Mouse (Mus musculus): ENCODE results near the gene Strada. TPM values are rescaled to one million over a fixed set of nuclear protein-coding genes. Genes with fewer than 3 reads are reported as not detected.

Gene Strada
- polyA plus RNA-seq, 1 experiment: 21.3 TPM

GRCm38 (mm10) chr11:106154091-106154490 is 47.9 kb downstream of the Strada start:
- no peaks in the 10 kb centered on the region for H3K79me3 ChIP-seq (ENCODE audit: low read depth)
- TF ChIP-seq MYOD1 (IDR thresholded peaks at IDR 0.05; ENCODE audit: control insufficient read depth, insufficient read length, low read depth): no peak
- no peaks in the 10 kb centered on the region for H3K79me2 ChIP-seq (ENCODE audit: control insufficient read depth, insufficient read depth)
- H3K36me3 ChIP-seq (ENCODE audit: control insufficient read depth, insufficient read depth): peaks cover 73% of the 10 kb centered on the region
- H3K27me3 ChIP-seq (ENCODE audit: control insufficient read depth, insufficient read depth, insufficient read length): no peaks in the 10 kb centered on the region
- H3ac ChIP-seq (ENCODE audit: control insufficient read depth, insufficient read length, low read depth): no peak overlapping the region
- H3K4me3 ChIP-seq (ENCODE audit: insufficient read depth, poor library complexity, severe bottlenecking): no peak overlapping the region

- no peaks in the 10 kb centered on the region for H3K79me2 ChIP-seq (ENCODE audit: control insufficient read depth, insufficient read depth)
- peaks cover 89% of the 10 kb centered on the region for H3K36me3 ChIP-seq (ENCODE audit: control insufficient read depth, insufficient read depth)
- H3K4me3 ChIP-seq (ENCODE audit: insufficient read depth, poor library complexity, severe bottlenecking): no peak overlapping the region
- no peaks in the 10 kb centered on the region for H3K79me3 ChIP-seq (ENCODE audit: low read depth)
- TF ChIP-seq CEBPB (IDR thresholded peaks at IDR 0.05; ENCODE audit: low read depth) (no peak), MYOG (IDR thresholded peaks at IDR 0.05; ENCODE audit: control insufficient read depth, extremely low read depth, insufficient read length) (no peak), USF1 (IDR thresholded peaks at IDR 0.05; ENCODE audit: low read depth) (no peak), MAX (IDR thresholded peaks at IDR 0.05) (no peak), CTCF (IDR thresholded peaks at IDR 0.05; ENCODE audit: control insufficient read depth, insufficient read depth, insufficient read length) (no peak), FOSL1 (IDR thresholded peaks at IDR 0.05; ENCODE audit: insufficient read depth, low read length, poor library complexity, severe bottlenecking) (no peak), MYOD1 (IDR thresholded peaks at IDR 0.05; ENCODE audit: control insufficient read depth, insufficient read length, low read depth) (no peak)
- H3ac ChIP-seq (ENCODE audit: control insufficient read depth, insufficient read length, low read depth): no peak overlapping the region
- no peaks in the 10 kb centered on the region for H3K27me3 ChIP-seq (ENCODE audit: control insufficient read depth, insufficient read depth, insufficient read length)
Observed at GRCm38 (mm10) chr11:106152132-106152531, 49.8 kb downstream of the Strada start.

GRCm38 (mm10) chr11:106151219-106151618 is 50.7 kb downstream of the Strada start:
- H3K4me3 ChIP-seq (ENCODE audit: insufficient read depth, poor library complexity, severe bottlenecking): no peak overlapping the region
- H3K79me3 ChIP-seq (ENCODE audit: low read depth): no peaks in the 10 kb centered on the region
- H3K27me3 ChIP-seq (ENCODE audit: control insufficient read depth, insufficient read depth, insufficient read length): no peaks in the 10 kb centered on the region
- no peaks in the 10 kb centered on the region for H3K79me2 ChIP-seq (ENCODE audit: control insufficient read depth, insufficient read depth)
- TF ChIP-seq USF1 (IDR thresholded peaks at IDR 0.05; ENCODE audit: low read depth): no peak
- no peak for TF ChIP-seq CEBPB (IDR thresholded peaks at IDR 0.05; ENCODE audit: low read depth)
- no peak for TF ChIP-seq MYOD1 (IDR thresholded peaks at IDR 0.05; ENCODE audit: control insufficient read depth, insufficient read length, low read depth)
- TF ChIP-seq CTCF (IDR thresholded peaks at IDR 0.05; ENCODE audit: control insufficient read depth, insufficient read depth, insufficient read length): no peak
- no peak for TF ChIP-seq MAX (IDR thresholded peaks at IDR 0.05)
- TF ChIP-seq MYOG (IDR thresholded peaks at IDR 0.05; ENCODE audit: control insufficient read depth, extremely low read depth, insufficient read length): no peak
- no peak for TF ChIP-seq FOSL1 (IDR thresholded peaks at IDR 0.05; ENCODE audit: insufficient read depth, low read length, poor library complexity, severe bottlenecking)
- H3K36me3 ChIP-seq (ENCODE audit: control insufficient read depth, insufficient read depth): peaks cover 90% of the 10 kb centered on the region
- no peak overlapping the region for H3ac ChIP-seq (ENCODE audit: control insufficient read depth, insufficient read length, low read depth)

GRCm38 (mm10) chr11:106134580-106135528 is 67.1 kb downstream of the Strada start:
- TF ChIP-seq MYOD1 (IDR thresholded peaks at IDR 0.05; ENCODE audit: control insufficient read depth, insufficient read length, low read depth) (no peak), CTCF (IDR thresholded peaks at IDR 0.05; ENCODE audit: control insufficient read depth, insufficient read depth, insufficient read length) (no peak), FOSL1 (IDR thresholded peaks at IDR 0.05; ENCODE audit: insufficient read depth, low read length, poor library complexity, severe bottlenecking) (no peak), CEBPB (IDR thresholded peaks at IDR 0.05; ENCODE audit: low read depth) (no peak), MYOG (IDR thresholded peaks at IDR 0.05; ENCODE audit: control insufficient read depth, extremely low read depth, insufficient read length) (no peak)
- Histone ChIP-seq H3K79me3 (ENCODE audit: low read depth) (no peaks in the 10 kb centered on the region), H3K4me3 (ENCODE audit: insufficient read depth, poor library complexity, severe bottlenecking) (no peak overlapping the region), H3ac (ENCODE audit: control insufficient read depth, insufficient read length, low read depth) (no peak overlapping the region), H3K79me2 (ENCODE audit: control insufficient read depth, insufficient read depth) (no peaks in the 10 kb centered on the region), H3K36me3 (ENCODE audit: control insufficient read depth, insufficient read depth) (peaks cover 40% of the 10 kb centered on the region), H3K27me3 (ENCODE audit: control insufficient read depth, insufficient read depth, insufficient read length) (no peaks in the 10 kb centered on the region)

GRCm38 (mm10) chr11:106132516-106132915 is 69.5 kb downstream of the Strada start:
- H3K79me2 ChIP-seq (ENCODE audit: control insufficient read depth, insufficient read depth): no peaks in the 10 kb centered on the region
- no peaks in the 10 kb centered on the region for H3K27me3 ChIP-seq (ENCODE audit: control insufficient read depth, insufficient read depth, insufficient read length)
- no peaks in the 10 kb centered on the region for H3K79me3 ChIP-seq (ENCODE audit: low read depth)
- no peak overlapping the region for H3ac ChIP-seq (ENCODE audit: control insufficient read depth, insufficient read length, low read depth)
- H3K4me3 ChIP-seq (ENCODE audit: insufficient read depth, poor library complexity, severe bottlenecking): no peak overlapping the region
- TF ChIP-seq CTCF (IDR thresholded peaks at IDR 0.05; ENCODE audit: control insufficient read depth, insufficient read depth, insufficient read length) (no peak), MAX (IDR thresholded peaks at IDR 0.05) (no peak), MYOD1 (IDR thresholded peaks at IDR 0.05; ENCODE audit: control insufficient read depth, insufficient read length, low read depth) (no peak), USF1 (IDR thresholded peaks at IDR 0.05; ENCODE audit: low read depth) (no peak), MYOG (IDR thresholded peaks at IDR 0.05; ENCODE audit: control insufficient read depth, extremely low read depth, insufficient read length) (no peak), FOSL1 (IDR thresholded peaks at IDR 0.05; ENCODE audit: insufficient read depth, low read length, poor library complexity, severe bottlenecking) (no peak), CEBPB (IDR thresholded peaks at IDR 0.05; ENCODE audit: low read depth) (no peak)
- H3K36me3 ChIP-seq (ENCODE audit: control insufficient read depth, insufficient read depth): peaks cover 54% of the 10 kb centered on the region

All from C2C12 (cell line).